ENCODE assay signal across 16 mouse cellular contexts in the genomic region with DNA sequence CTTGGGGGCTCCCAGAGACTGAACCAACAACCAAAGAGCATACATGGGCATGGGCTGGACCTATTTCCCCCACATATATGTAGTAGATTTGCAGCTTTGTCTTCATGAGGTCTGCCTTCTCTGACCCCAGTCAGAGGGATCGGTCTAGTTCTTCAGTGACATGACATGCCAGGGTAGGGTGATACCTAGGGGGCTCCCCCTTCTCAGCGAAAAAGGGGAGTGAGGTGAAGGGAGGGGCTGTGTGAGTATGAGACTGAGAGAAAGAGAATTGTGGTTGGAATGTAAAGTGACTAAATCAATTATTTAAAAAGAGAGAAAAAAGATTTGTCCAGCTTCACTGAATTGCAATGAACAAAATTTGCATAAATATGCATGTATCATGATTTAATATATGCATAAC.
"Had no signal": no experiment of that assay in that cellular context is flagged by ENCODE, and none has a peak within 500 bp of the region (broad histone marks: within the 10 kb centered on the region; RNA-seq: fewer than 3 reads in every experiment).

No protein-coding gene starts in this region.

- H3K9ac ChIP-seq: neural tube, embryonic 12.5 days; neural tube, embryonic 13.5 days; neural tube, embryonic 15.5 days; stomach, embryonic 15.5 days had no signal

- H3K4me3 ChIP-seq: neural tube, embryonic 12.5 days; neural tube, embryonic 13.5 days; neural tube, embryonic 15.5 days; stomach, embryonic 15.5 days had no signal

- H3K27ac ChIP-seq: neural tube, embryonic 12.5 days; neural tube, embryonic 13.5 days; neural tube, embryonic 15.5 days; stomach, embryonic 15.5 days; stomach, postnatal 0 days had no signal

- H3K4me1 ChIP-seq: neural tube, embryonic 12.5 days; neural tube, embryonic 13.5 days; neural tube, embryonic 15.5 days; stomach, embryonic 15.5 days had no signal

- DNase-seq: right cerebral cortex, adult 18-20 months; right cerebral cortex, postnatal 14 days; right cerebral cortex, postnatal 25 days; right cerebral cortex, postnatal 4 days; spleen, adult 18-20 months; thymus, adult 18-20 months; thymus, adult 2 months; thymus, postnatal 14 days; thymus, postnatal 25 days; thymus, postnatal 36 days; thymus, postnatal 4 days had no signal

- H3K27me3 ChIP-seq: neural tube, embryonic 12.5 days; neural tube, embryonic 13.5 days; neural tube, embryonic 15.5 days; stomach, embryonic 15.5 days had no signal

- H3K9me3 ChIP-seq: neural tube, embryonic 12.5 days; neural tube, embryonic 13.5 days; neural tube, embryonic 15.5 days; stomach, embryonic 15.5 days had no signal

- H3K4me2 ChIP-seq: neural tube, embryonic 12.5 days; neural tube, embryonic 13.5 days; neural tube, embryonic 15.5 days; stomach, embryonic 15.5 days had no signal

- H3K36me3 ChIP-seq: neural tube, embryonic 12.5 days; neural tube, embryonic 13.5 days; neural tube, embryonic 15.5 days; stomach, embryonic 15.5 days had no signal
